Mouse (Mus musculus) midbrain, embryonic 10.5 days (tissue): ENCODE results near the gene Ak1. TPM values are rescaled to one million over a fixed set of nuclear protein-coding genes. Genes with fewer than 3 reads are reported as not detected.

Experiments
- DNase-seq: peaks from one replicate; pipeline ENCODE4 v3.0.0-alpha.2; 2017; ENCODE audit warnings: low spot score
- H3K27ac ChIP-seq: fragments of 300-500 bp; sonication (generic); replicated peaks from 2 replicates; pipeline ENCODE4 v1.5.1; 2016; ENCODE audit warnings: mild to moderate bottlenecking
- H3K27me3 ChIP-seq: fragments of 300-500 bp; sonication (generic); 2 replicates; pipeline ENCODE4 v1.6.1; 2016; ENCODE audit warnings: low read depth, mild to moderate bottlenecking; ENCODE audit not compliant: poor library complexity, severe bottlenecking
- H3K36me3 ChIP-seq: fragments of 300-500 bp; sonication (generic); 2 replicates; pipeline ENCODE4 v1.6.1; 2016; ENCODE audit warnings: mild to moderate bottlenecking, moderate library complexity
- H3K4me1 ChIP-seq: fragments of 300-500 bp; sonication (generic); 2 replicates; pipeline ENCODE4 v1.6.1; 2016
- H3K4me3 ChIP-seq: fragments of 300-500 bp; sonication (generic); 2 replicates; pipeline ENCODE4 v1.5.1; 2016; ENCODE audit warnings: mild to moderate bottlenecking, moderate library complexity
- H3K9me3 ChIP-seq: fragments of 300-500 bp; sonication (generic); replicated peaks from 2 replicates; pipeline ENCODE4 v1.6.1; 2016; ENCODE audit warnings: mild to moderate bottlenecking
- WGBS: fragments of 180-500 bp; shearing (Covaris S2); methylation state at CpG from one replicate; pipeline ENCODE4 v1.1.7; 2016; 5-methylcytosine and 5-hydroxymethylcytosine counted together
- polyA plus RNA-seq: library from polyadenylated mRNA; unstranded; fragments of >200 nt; fragmentation: Nextera tagmentation; extraction: Ambion mirVana; gene quantifications from 2 replicates; pipeline ENCODE4 v1.2.1, GENCODE M21; 2016

Ak1 gene
- polyA plus RNA-seq, 1 experiment from 2014 or later, result 26.4 TPM

DNA sequence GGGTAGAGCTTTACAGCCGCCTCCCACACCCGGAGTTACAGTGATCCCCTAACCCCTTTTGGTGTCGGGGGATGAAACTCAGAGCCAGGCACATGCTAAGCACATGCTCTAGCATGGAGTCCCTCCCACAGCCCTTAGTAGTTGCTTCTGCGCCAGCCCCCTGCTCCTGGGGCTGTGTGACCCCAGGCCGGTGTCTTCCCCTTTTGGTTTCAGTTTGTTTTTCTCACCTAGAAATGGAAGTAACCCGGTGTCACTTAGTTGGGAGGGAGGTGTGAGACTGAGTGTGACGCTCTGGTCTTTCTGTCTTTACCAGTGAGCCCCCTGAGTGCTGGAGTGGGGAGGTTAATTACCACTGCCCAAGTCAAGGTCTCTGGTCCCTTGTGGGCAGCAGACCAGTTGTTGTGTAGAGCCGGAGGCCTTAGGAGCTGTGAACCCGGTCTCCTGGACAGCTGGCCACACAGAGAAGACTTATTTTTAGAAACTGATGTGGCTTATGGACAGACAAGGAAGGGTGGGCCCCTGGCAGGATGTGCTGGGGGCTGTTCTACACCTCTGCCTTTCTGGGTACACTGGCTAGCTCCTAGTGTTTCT lies 33.7 kb upstream of the Ak1 start:
- Histone ChIP-seq H3K4me3 (peak overlapping the region; percentile 60), H3K4me1 (peaks cover 39% of the 10 kb centered on the region), H3K9me3 (no peaks in the 10 kb centered on the region), H3K36me3 (no peaks in the 10 kb centered on the region), H3K27me3 (peaks cover 32% of the 10 kb centered on the region), H3K27ac (no peak overlapping the region)
- no peak for DNase-seq
- 49% methylated on average over 9 of the region's 9 CpGs for WGBS

GRCm38 (mm10) chr2:32589213-32589795 lies 32.3 kb upstream of the Ak1 start:
- Histone ChIP-seq H3K27me3 (peaks cover 21% of the 10 kb centered on the region; the same call in 1 of the 2 replicates), H3K4me3 (no peak overlapping the region), H3K36me3 (peaks cover 3% of the 10 kb centered on the region; the same call in 1 of the 2 replicates), H3K9me3 (no peaks in the 10 kb centered on the region), H3K4me1 (peaks cover 28% of the 10 kb centered on the region), H3K27ac (no peak overlapping the region)
- WGBS, result 76% methylated on average over 11 of the region's 11 CpGs
- DNase-seq, result no peak

DNA sequence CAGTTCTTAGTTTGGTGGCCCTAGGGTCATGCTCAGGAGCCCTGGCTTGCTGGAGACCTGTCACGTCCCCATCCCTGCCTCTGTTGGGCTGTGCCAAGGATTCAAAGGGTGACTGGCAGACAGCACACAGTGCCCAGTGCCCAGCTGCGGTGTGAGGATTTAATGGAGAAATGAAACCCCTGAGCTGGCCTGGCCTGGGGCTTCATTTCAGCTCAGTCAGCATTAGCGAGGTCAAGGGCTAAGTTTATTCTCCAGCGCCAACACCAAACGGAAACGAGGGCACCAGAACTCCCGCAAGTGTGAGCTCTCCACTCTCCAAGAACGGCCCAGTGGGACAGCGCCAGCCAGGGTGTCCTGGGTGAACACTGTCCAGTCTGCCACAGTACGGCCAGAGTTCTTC lies 31.3 kb upstream of the Ak1 start:
- Histone ChIP-seq H3K4me3 (no peak overlapping the region), H3K36me3 (peaks cover 3% of the 10 kb centered on the region; the same call in 1 of the 2 replicates), H3K27ac (no peak overlapping the region), H3K4me1 (peaks cover 28% of the 10 kb centered on the region), H3K27me3 (peaks cover 15% of the 10 kb centered on the region; the same call in 1 of the 2 replicates), H3K9me3 (no peaks in the 10 kb centered on the region)
- no peak for DNase-seq
- 84% methylated on average over 10 of the region's 10 CpGs for WGBS

- Histone ChIP-seq H3K4me3 (no peak overlapping the region), H3K36me3 (peaks cover 3% of the 10 kb centered on the region; the same call in 1 of the 2 replicates), H3K4me1 (peaks cover 28% of the 10 kb centered on the region), H3K9me3 (no peaks in the 10 kb centered on the region), H3K27me3 (peaks cover 9% of the 10 kb centered on the region; the same call in 1 of the 2 replicates), H3K27ac (no peak overlapping the region)
- 82% methylated on average over 6 of the region's 6 CpGs for WGBS
- no peak for DNase-seq
Observed at GRCm38 (mm10) chr2:32591249-32591648, 30.3 kb upstream of the Ak1 start.

DNA sequence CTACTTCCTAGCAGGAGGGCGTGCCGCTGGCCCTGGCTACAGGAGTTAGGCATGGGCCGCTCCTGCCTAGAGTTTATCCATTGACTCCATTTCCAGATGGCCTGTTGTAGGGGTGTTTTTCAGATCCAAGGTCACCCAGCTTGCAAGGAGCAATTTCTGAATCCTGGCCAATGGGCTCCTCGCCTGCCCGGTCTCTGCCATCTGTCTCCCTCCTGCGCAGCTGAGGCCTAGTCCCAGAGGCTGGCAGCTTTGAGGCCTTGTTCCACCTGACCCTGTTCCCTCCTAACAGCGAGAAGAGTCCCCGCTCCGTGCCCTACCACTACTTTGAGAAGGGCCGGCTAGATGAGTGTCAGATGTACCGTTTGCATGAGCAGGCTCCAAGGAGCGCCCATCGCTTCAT lies 24.8 kb upstream of the Ak1 start:
- H3K4me3 ChIP-seq, result no peak overlapping the region
- no peaks in the 10 kb centered on the region for H3K27me3 ChIP-seq
- DNase-seq, result no peak
- peaks cover 6% of the 10 kb centered on the region for H3K4me1 ChIP-seq
- no peaks in the 10 kb centered on the region for H3K9me3 ChIP-seq
- WGBS, result 91% methylated on average over 13 of the region's 13 CpGs
- peaks cover 3% of the 10 kb centered on the region; the same call in 1 of the 2 replicates for H3K36me3 ChIP-seq
- H3K27ac ChIP-seq, result no peak overlapping the region

DNA sequence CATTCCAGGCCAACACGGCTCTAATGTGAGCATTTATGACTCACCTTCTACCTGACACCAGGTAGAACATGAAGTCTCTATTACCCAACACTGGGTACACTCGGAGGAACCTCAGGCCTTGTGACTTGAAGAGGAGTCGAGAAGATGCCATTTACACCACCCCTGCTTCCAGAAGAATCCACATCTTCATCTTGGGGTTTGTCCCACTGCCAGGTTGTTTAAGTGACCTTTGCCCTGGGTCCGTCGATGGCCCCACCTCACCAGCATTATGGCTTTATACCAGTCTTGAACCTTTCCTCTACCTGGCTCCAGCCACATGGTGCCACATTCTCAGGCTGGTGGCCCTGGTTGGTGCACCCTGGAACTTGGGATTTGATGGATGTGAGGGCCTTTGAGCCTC lies 24.3 kb upstream of the Ak1 start:
- Histone ChIP-seq H3K9me3 (no peaks in the 10 kb centered on the region), H3K27ac (0 out of 2 replicates have a peak overlapping the region, but pooled peaks have one; percentile 6), H3K4me1 (peaks cover 11% of the 10 kb centered on the region), H3K4me3 (no peak overlapping the region), H3K27me3 (no peaks in the 10 kb centered on the region), H3K36me3 (peaks cover 3% of the 10 kb centered on the region; the same call in 1 of the 2 replicates)
- no peak for DNase-seq
- WGBS, result 86% methylated on average over 5 of the region's 5 CpGs

DNA sequence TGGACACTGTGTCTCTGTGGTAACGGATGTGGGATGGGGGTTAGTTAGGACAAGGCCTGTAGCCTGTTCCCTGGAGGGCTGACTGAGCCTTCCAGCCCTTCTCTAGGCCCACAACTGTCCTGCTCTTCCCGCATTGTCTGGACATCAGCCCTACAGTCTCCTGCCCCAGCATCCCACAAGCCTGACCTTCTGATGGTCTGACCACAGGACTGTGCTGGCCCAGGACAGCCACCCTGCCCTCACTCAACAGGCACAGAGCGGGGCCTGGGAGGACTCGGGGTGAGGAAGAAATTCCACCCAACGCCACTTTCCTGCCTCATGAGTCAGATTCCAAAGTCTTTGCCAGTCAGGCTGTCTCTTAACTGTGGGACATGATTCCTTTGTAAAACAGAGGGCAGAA lies 23.9 kb upstream of the Ak1 start:
- Histone ChIP-seq H3K4me1 (peaks cover 16% of the 10 kb centered on the region), H3K4me3 (no peak overlapping the region), H3K9me3 (no peaks in the 10 kb centered on the region), H3K27ac (peak overlapping the region; percentile 6; the same call in 1 of the 2 replicates), H3K27me3 (no peaks in the 10 kb centered on the region), H3K36me3 (peaks cover 3% of the 10 kb centered on the region; the same call in 1 of the 2 replicates)
- DNase-seq, result no peak
- 93% methylated on average over 5 of the region's 5 CpGs for WGBS

GRCm38 (mm10) chr2:32598506-32598905 lies 23.1 kb upstream of the Ak1 start:
- peaks cover 17% of the 10 kb centered on the region for H3K4me1 ChIP-seq
- DNase-seq, result no peak
- 95% methylated on average over 8 of the region's 8 CpGs for WGBS

GRCm38 (mm10) chr2:32599409-32599808 lies 22.1 kb upstream of the Ak1 start, which contains the start of gene St6galnac6:
St6galnac6 (plus strand) TSS chr2:32599709.
- no peak within 1 kb of the TSS for H3K27ac ChIP-seq
- 97% methylated on average over 3 of the region's 3 CpGs for WGBS
- DNase-seq, result no peak
- no peaks in the 10 kb centered on the region for H3K9me3 ChIP-seq
- H3K36me3 ChIP-seq, result no peaks in the 10 kb centered on the region
- no peak within 1 kb of the TSS for H3K4me3 ChIP-seq
- H3K4me1 ChIP-seq, result peaks cover 17% of the 10 kb centered on the region
- no peaks in the 10 kb centered on the region for H3K27me3 ChIP-seq

More at GRCm38 (mm10) chr2:32598506-32598905, 23.1 kb upstream of the Ak1 start:
- H3K27me3 ChIP-seq, result no peaks in the 10 kb centered on the region
- peaks cover 3% of the 10 kb centered on the region; the same call in 1 of the 2 replicates for H3K36me3 ChIP-seq
- H3K27ac ChIP-seq, result no peak overlapping the region
- no peak overlapping the region for H3K4me3 ChIP-seq
- H3K9me3 ChIP-seq, result no peaks in the 10 kb centered on the region

DNA sequence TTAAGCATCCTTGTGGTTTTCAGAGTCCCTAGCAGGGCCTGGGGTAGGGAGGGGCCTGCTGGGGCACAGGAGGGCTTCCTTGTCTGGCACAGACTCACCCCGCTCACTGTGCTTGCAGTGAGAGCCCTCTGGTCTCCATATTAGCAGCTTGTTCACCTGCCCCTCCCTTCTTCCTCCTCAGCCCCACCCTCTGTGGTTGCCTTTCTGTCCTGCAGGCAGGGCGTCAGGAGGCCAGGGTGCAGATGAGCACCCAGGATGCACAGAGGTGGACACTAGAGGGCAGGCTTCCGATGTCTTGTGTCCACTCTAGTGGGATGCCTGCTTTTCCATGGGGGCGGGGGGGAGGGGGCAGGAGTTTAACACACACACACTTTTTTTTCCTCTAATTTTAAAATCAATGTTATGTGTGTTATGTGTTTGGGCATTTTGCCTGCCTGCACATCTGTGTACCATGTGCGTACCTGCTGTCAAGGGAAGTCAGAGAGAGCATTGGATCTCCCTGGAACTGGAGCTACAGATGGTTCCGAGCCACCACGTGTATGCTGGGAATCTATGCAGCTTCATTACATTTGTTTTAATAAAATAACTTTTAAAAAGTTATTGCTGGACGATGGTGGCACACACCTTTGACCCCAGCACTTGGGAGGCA lies 20.0 kb upstream of the Ak1 start:
- Histone ChIP-seq H3K4me3 (no peak overlapping the region), H3K27me3 (no peaks in the 10 kb centered on the region), H3K36me3 (no peaks in the 10 kb centered on the region), H3K27ac (0 out of 2 replicates have a peak overlapping the region, but pooled peaks have one; percentile 9), H3K4me1 (peaks cover 19% of the 10 kb centered on the region), H3K9me3 (no peaks in the 10 kb centered on the region)
- no peak for DNase-seq
- 36% methylated on average over 8 of the region's 8 CpGs for WGBS

- peaks cover 4% of the 10 kb centered on the region for H3K27me3 ChIP-seq
- no peaks in the 10 kb centered on the region for H3K36me3 ChIP-seq
- peaks cover 30% of the 10 kb centered on the region for H3K4me1 ChIP-seq
- H3K9me3 ChIP-seq, result no peaks in the 10 kb centered on the region
- peak; percentile 89 for DNase-seq
- 1% methylated on average over 11 of the region's 11 CpGs for WGBS
- H3K4me3 ChIP-seq, result peak overlapping the region; percentile 50
- H3K27ac ChIP-seq, result peak overlapping the region; percentile 64
Observed at GRCm38 (mm10) chr2:32602600-32603054, 18.9 kb upstream of the Ak1 start.

DNA sequence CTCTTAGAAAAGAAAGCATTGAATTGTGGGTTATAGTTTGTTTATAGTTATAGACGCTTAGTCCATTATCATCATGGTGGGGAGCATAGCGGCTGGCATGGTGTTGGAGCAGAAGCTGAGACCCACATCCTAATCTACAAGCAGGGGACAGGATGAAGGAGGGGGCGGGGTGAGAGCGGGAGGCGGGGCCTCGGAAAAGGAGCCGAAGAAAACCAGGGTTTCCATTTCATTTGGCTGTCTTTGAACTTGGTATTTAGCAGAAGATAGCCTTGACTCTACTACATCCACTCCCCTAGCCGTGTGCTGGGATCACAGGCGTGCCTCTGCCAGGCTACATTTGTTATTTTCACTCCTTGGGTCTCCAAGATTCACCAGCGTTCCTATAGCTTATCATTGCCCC lies 16.9 kb upstream of the Ak1 start:
- no peaks in the 10 kb centered on the region for H3K9me3 ChIP-seq

More for the DNA sequence above, 16.9 kb upstream of the Ak1 start:
- Histone ChIP-seq H3K27ac (no peak overlapping the region), H3K4me3 (no peak overlapping the region), H3K27me3 (peaks cover 12% of the 10 kb centered on the region), H3K4me1 (peaks cover 45% of the 10 kb centered on the region), H3K36me3 (no peaks in the 10 kb centered on the region)
- WGBS, result 55% methylated on average over 10 of the region's 10 CpGs
- no peak for DNase-seq
